13 mouse cellular contexts compared by ENCODE assay signal in genomic region chr16:90833041-90833791, GRCm38 (mm10). TPM values are rescaled to one million over a fixed set of nuclear protein-coding genes. Genes with fewer than 3 reads are reported as not detected.
DNase-seq lines count a peak whose midpoint lies in the region; ATAC-seq and TF ChIP-seq lines count a peak whose summit lies in the region.
"Had no signal": no experiment of that assay in that cellular context is flagged by ENCODE, and none has a peak within 500 bp of the region (broad histone marks: within the 10 kb centered on the region; RNA-seq: fewer than 3 reads in every experiment).

No protein-coding gene starts in this region.

- 0 out of 2 replicates have a peak overlapping the region, but pooled peaks have one; percentile 7 for H3K27ac ChIP-seq in heart, embryonic 16.5 days (ENCODE audit: low read length)
- no peak overlapping the region for H3K27ac ChIP-seq in midbrain, embryonic 13.5 days
- H3K27ac ChIP-seq in midbrain, embryonic 10.5 days (replicated peaks), result no peak overlapping the region
- H3K27ac ChIP-seq in embryonic facial prominence, embryonic 14.5 days (replicated peaks; ENCODE audit: low read depth, low read length), result no peak overlapping the region
- H3K27ac ChIP-seq in midbrain, postnatal 0 days (ENCODE audit: low read depth, low read length), result no peak overlapping the region
- H3K27ac ChIP-seq in gastrocnemius, adult 2 months, result no peak overlapping the region
- H3K27ac ChIP-seq: macrophage had no signal

- H3K27me3 ChIP-seq in heart, embryonic 16.5 days (ENCODE audit: control insufficient read depth, insufficient read depth, low read length), result peaks cover 2% of the 10 kb centered on the region
- peaks cover 51% of the 10 kb centered on the region for H3K27me3 ChIP-seq in midbrain, embryonic 13.5 days
- peaks cover 74% of the 10 kb centered on the region for H3K27me3 ChIP-seq in midbrain, embryonic 10.5 days (ENCODE audit: low read depth, poor library complexity, severe bottlenecking)
- peaks cover 25% of the 10 kb centered on the region for H3K27me3 ChIP-seq in embryonic facial prominence, embryonic 14.5 days (replicated peaks; ENCODE audit: control insufficient read depth, insufficient read depth, low read length)
- peaks cover 19% of the 10 kb centered on the region for H3K27me3 ChIP-seq in midbrain, postnatal 0 days (ENCODE audit: insufficient read depth, low read length)

- H3K9ac ChIP-seq in heart, embryonic 16.5 days (ENCODE audit: low read length), result no peak overlapping the region
- H3K9ac ChIP-seq in midbrain, embryonic 13.5 days (replicated peaks), result 0 out of 2 replicates have a peak overlapping the region, but pooled peaks have one; percentile 10
- no peak overlapping the region for H3K9ac ChIP-seq in embryonic facial prominence, embryonic 14.5 days (ENCODE audit: low read depth, low read length)
- no peak overlapping the region for H3K9ac ChIP-seq in midbrain, postnatal 0 days (replicated peaks; ENCODE audit: low read length, poor library complexity, severe bottlenecking)

- H3K4me3 ChIP-seq in heart, embryonic 16.5 days (ENCODE audit: low read length), result no peak overlapping the region
- no peak overlapping the region for H3K4me3 ChIP-seq in midbrain, embryonic 13.5 days (replicated peaks)
- no peak overlapping the region for H3K4me3 ChIP-seq in midbrain, embryonic 10.5 days
- no peak overlapping the region for H3K4me3 ChIP-seq in embryonic facial prominence, embryonic 14.5 days (ENCODE audit: low read depth, low read length)
- H3K4me3 ChIP-seq in midbrain, postnatal 0 days (ENCODE audit: low read depth, low read length), result no peak overlapping the region
- no peak overlapping the region for H3K4me3 ChIP-seq in gastrocnemius, adult 2 months

- no peaks in the 10 kb centered on the region for H3K36me3 ChIP-seq in heart, embryonic 16.5 days (ENCODE audit: control insufficient read depth, insufficient read depth)
- no peaks in the 10 kb centered on the region for H3K36me3 ChIP-seq in midbrain, embryonic 13.5 days
- no peaks in the 10 kb centered on the region for H3K36me3 ChIP-seq in midbrain, embryonic 10.5 days
- H3K36me3 ChIP-seq in embryonic facial prominence, embryonic 14.5 days (ENCODE audit: control insufficient read depth, insufficient read depth, low read length), result no peaks in the 10 kb centered on the region
- H3K36me3 ChIP-seq in midbrain, postnatal 0 days (ENCODE audit: insufficient read depth, low read length), result no peaks in the 10 kb centered on the region

- no peak overlapping the region for H3K4me2 ChIP-seq in heart, embryonic 16.5 days (ENCODE audit: low read depth, low read length)
- no peak overlapping the region; the same call in 1 of the 2 replicates for H3K4me2 ChIP-seq in midbrain, embryonic 13.5 days (replicated peaks)
- H3K4me2 ChIP-seq in embryonic facial prominence, embryonic 14.5 days (ENCODE audit: low read depth, low read length), result peak overlapping the region; percentile 98
- H3K4me2 ChIP-seq in midbrain, postnatal 0 days (ENCODE audit: low read depth, low read length, poor library complexity, severe bottlenecking), result no peak overlapping the region
- H3K4me2 ChIP-seq: liver, embryonic 11.5 days had no signal

- intact Hi-C loops in gastrocnemius, adult 2 months (cut with DNase I), result loop anchor here (5.0 kb wide), 1 partner anchor 99 kb away; no protein-coding TSS in a partner anchor

- peak; percentile 50 for TF ChIP-seq CTCF in midbrain, postnatal 0 days (IDR thresholded peaks at IDR 0.05)
- TF ChIP-seq CTCF in gastrocnemius, adult 2 months (IDR thresholded peaks at IDR 0.05), result no peak

- DNase-seq in heart, postnatal 4 days, result no peak
- DNase-seq in midbrain, embryonic 10.5 days (ENCODE audit: low spot score), result no peak
- DNase-seq in embryonic facial prominence, embryonic 14.5 days (ENCODE audit: low spot score), result peak; percentile 18
- peak; percentile 51 for DNase-seq in midbrain, postnatal 0 days (ENCODE audit: low spot score)
- no peak for DNase-seq in gastrocnemius, adult 2 months
- DNase-seq in adrenal gland, adult 18-20 months (ENCODE audit: low spot score in 2 of 2), result no peak
- DNase-seq: cerebellum, adult 2 months; kidney, postnatal 25 days; thymus, adult 18-20 months had no signal

- H3K4me1 ChIP-seq in heart, embryonic 16.5 days (ENCODE audit: control insufficient read depth, insufficient read depth, low read length), result peaks cover 14% of the 10 kb centered on the region
- peaks cover 43% of the 10 kb centered on the region for H3K4me1 ChIP-seq in midbrain, embryonic 13.5 days (replicated peaks)
- H3K4me1 ChIP-seq in midbrain, embryonic 10.5 days, result peaks cover 47% of the 10 kb centered on the region
- 0 out of 2 replicates have a peak, but pooled peaks cover 14% of the 10 kb centered on the region for H3K4me1 ChIP-seq in embryonic facial prominence, embryonic 14.5 days (ENCODE audit: control insufficient read depth, insufficient read depth, low read length)
- H3K4me1 ChIP-seq in midbrain, postnatal 0 days (ENCODE audit: insufficient read depth, low read length), result 0 out of 2 replicates have a peak, but pooled peaks cover 5% of the 10 kb centered on the region

- no peaks in the 10 kb centered on the region for H3K9me3 ChIP-seq in heart, embryonic 16.5 days (replicated peaks; ENCODE audit: control insufficient read depth, low read length)
- no peaks in the 10 kb centered on the region for H3K9me3 ChIP-seq in midbrain, embryonic 13.5 days
- no peaks in the 10 kb centered on the region for H3K9me3 ChIP-seq in midbrain, embryonic 10.5 days (replicated peaks)
- no peaks in the 10 kb centered on the region for H3K9me3 ChIP-seq in embryonic facial prominence, embryonic 14.5 days (ENCODE audit: control insufficient read depth, low read length)
- H3K9me3 ChIP-seq in midbrain, postnatal 0 days (ENCODE audit: low read length), result no peaks in the 10 kb centered on the region

- WGBS in heart, embryonic 16.5 days, result 54% methylated on average over 9 of the region's 9 CpGs
- 31% methylated on average over 9 of the region's 9 CpGs for WGBS in midbrain, embryonic 13.5 days
- WGBS in midbrain, embryonic 10.5 days, result 38% methylated on average over 9 of the region's 9 CpGs
- 15% methylated on average over 9 of the region's 9 CpGs for WGBS in embryonic facial prominence, embryonic 14.5 days
- 27% methylated on average over 9 of the region's 9 CpGs for whole genome bisulfite sequencing in midbrain, postnatal 0 days

- no peak for ATAC-seq in heart, embryonic 16.5 days (replicated peaks; ENCODE audit: extremely low read depth, insufficient read depth, low FRiP score)
- ATAC-seq in midbrain, embryonic 13.5 days, result no peak
- no peak for ATAC-seq in embryonic facial prominence, embryonic 14.5 days (ENCODE audit: low read depth)
- no peak for ATAC-seq in midbrain, postnatal 0 days (ENCODE audit: low FRiP score)

RNA-seq across cellular contexts. Expression of gene Eva1c, which starts 6.7 kb away (rescaled TPM):
- 3.3 TPM in 2 replicates for polyA plus RNA-seq in heart, embryonic 16.5 days (2015; fragmentation: Nextera tagmentation; extraction: Ambion mirVana)
- 1 to 10 TPM; 1.5 to 2.4 TPM for total RNA-seq in heart, postnatal 4 days (2021)
- 1.7 and 2.6 TPM in 2 replicates for polyA plus RNA-seq in midbrain, embryonic 13.5 days (2015; fragmentation: Nextera tagmentation; extraction: Ambion mirVana)
- polyA plus RNA-seq in midbrain, embryonic 10.5 days (2016; fragmentation: Nextera tagmentation; extraction: Ambion mirVana), result 0.96 and 1.8 TPM in 2 replicates
- 3.7 and 4.5 TPM in 2 replicates for polyA plus RNA-seq in embryonic facial prominence, embryonic 14.5 days (2014; fragmentation: Nextera tagmentation; extraction: Ambion mirVana)
- total RNA-seq in midbrain, postnatal 0 days (2014; rRNA removed), result 4.3 and 5.1 TPM in 2 replicates
- 3.3 and 3.5 TPM in 2 replicates for polyA plus RNA-seq in midbrain, postnatal 0 days (2015; fragmentation: Nextera tagmentation; extraction: Ambion mirVana)
- total RNA-seq in gastrocnemius, adult 2 months (2021), result under 1 TPM; 0.10 to 0.56 TPM
- 1 to 10 TPM; 5.2 to 8.2 TPM for total RNA-seq in adrenal gland, adult 18-20 months (2021)
- polyA plus RNA-seq: macrophage had no signal

RNA-seq across cellular contexts. Expression of gene Urb1, which starts 23.0 kb away (rescaled TPM):
- 6.7 and 7.2 TPM in 2 replicates for polyA plus RNA-seq in heart, embryonic 16.5 days (2015; fragmentation: Nextera tagmentation; extraction: Ambion mirVana)
- 10 to 100 TPM; 13.3 to 14.5 TPM for total RNA-seq in heart, postnatal 4 days (2021)
- polyA plus RNA-seq in midbrain, embryonic 13.5 days (2015; fragmentation: Nextera tagmentation; extraction: Ambion mirVana), result 8.7 and 9.8 TPM in 2 replicates
- polyA plus RNA-seq in midbrain, embryonic 10.5 days (2016; fragmentation: Nextera tagmentation; extraction: Ambion mirVana), result 10.7 and 11.0 TPM in 2 replicates
- polyA plus RNA-seq in embryonic facial prominence, embryonic 14.5 days (2014; fragmentation: Nextera tagmentation; extraction: Ambion mirVana), result 11.6 and 12.6 TPM in 2 replicates
- 16.3 and 17.5 TPM in 2 replicates for total RNA-seq in midbrain, postnatal 0 days (2014; rRNA removed)
- 4.4 and 5.1 TPM in 2 replicates for polyA plus RNA-seq in midbrain, postnatal 0 days (2015; fragmentation: Nextera tagmentation; extraction: Ambion mirVana)
- total RNA-seq in gastrocnemius, adult 2 months (2021), result 1 to 10 TPM; 4.7 to 5.0 TPM
- total RNA-seq in adrenal gland, adult 18-20 months (2021), result 10 to 100 TPM; 17.6 to 18.2 TPM

Comparison
In these comparisons a context has a peak if more than half of its experiments do, and no peak if none do; other contexts are left out.
1. DNase-seq: peak in embryonic facial prominence, embryonic 14.5 days (single experiment) and midbrain, postnatal 0 days (single experiment); none in heart, postnatal 4 days (single experiment), midbrain, embryonic 10.5 days (single experiment), gastrocnemius, adult 2 months (single experiment) and adrenal gland, adult 18-20 months (0 of 2).